18 mouse cellular contexts compared by ENCODE assay signal in the genomic region with DNA sequence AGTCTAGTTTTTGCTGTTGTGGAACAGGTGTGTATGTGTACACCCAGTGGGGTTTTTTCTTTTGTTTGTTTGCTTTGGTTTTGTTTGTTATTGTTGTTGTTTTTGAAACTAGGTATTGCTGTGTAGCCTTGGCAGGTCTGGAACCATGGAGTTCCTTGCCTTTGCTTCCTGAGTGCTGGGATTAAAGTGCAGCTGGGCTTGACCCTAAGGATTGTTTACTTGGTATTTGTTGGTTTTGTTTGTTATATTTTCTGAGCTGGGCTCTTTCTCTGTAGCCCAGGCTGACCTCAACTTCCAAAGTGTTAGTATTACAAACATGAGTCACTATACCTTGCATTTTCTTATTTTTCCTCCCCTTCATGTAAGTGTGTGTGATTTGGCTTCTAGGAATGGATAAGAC. TPM values are rescaled to one million over a fixed set of nuclear protein-coding genes. Genes with fewer than 3 reads are reported as not detected.
"Had no signal": no experiment of that assay in that cellular context is flagged by ENCODE, and none has a peak within 500 bp of the region (broad histone marks: within the 10 kb centered on the region; RNA-seq: fewer than 3 reads in every experiment).

No protein-coding gene starts in this region.

- H3K27me3 ChIP-seq: lung, embryonic 15.5 days; midbrain, embryonic 13.5 days; midbrain, embryonic 15.5 days; neural tube, embryonic 12.5 days; stomach, embryonic 15.5 days had no signal

- ATAC-seq: lung, postnatal 0 days; midbrain, embryonic 13.5 days; midbrain, embryonic 15.5 days had no signal

- H3K9ac ChIP-seq: liver, embryonic 14.5 days; lung, embryonic 15.5 days; midbrain, embryonic 13.5 days; midbrain, embryonic 15.5 days; neural tube, embryonic 12.5 days; stomach, embryonic 15.5 days had no signal

- H3K9me3 ChIP-seq: lung, embryonic 15.5 days; midbrain, embryonic 13.5 days; midbrain, embryonic 15.5 days; neural tube, embryonic 12.5 days; stomach, embryonic 15.5 days had no signal

- H3K4me3 ChIP-seq: lung, embryonic 15.5 days; midbrain, embryonic 13.5 days; midbrain, embryonic 15.5 days; neural tube, embryonic 12.5 days; stomach, embryonic 15.5 days had no signal

- H3K27ac ChIP-seq: liver, embryonic 14.5 days; lung, embryonic 15.5 days; macrophage; midbrain, embryonic 13.5 days; midbrain, embryonic 15.5 days; neural tube, embryonic 12.5 days; stomach, embryonic 15.5 days had no signal

- H3K4me2 ChIP-seq: lung, embryonic 15.5 days; midbrain, embryonic 11.5 days; midbrain, embryonic 13.5 days; midbrain, embryonic 15.5 days; neural tube, embryonic 12.5 days; stomach, embryonic 15.5 days had no signal

- DNase-seq: lung, adult 2 months; lung, postnatal 14 days; lung, postnatal 36 days; right cerebral cortex, postnatal 14 days; thymus, adult 18-20 months; thymus, postnatal 14 days; thymus, postnatal 36 days had no signal

RNA-seq across cellular contexts. Expression of a gene that starts 22.6 kb away (rescaled TPM):
- total RNA-seq: monocyte, adult 5-6 weeks; neutrophil, adult 5-6 weeks had no signal
